Mouse (Mus musculus) thymus, postnatal 25 days (tissue): ENCODE results near the gene Als2cr12.
"Not testable (repeated sequence)": the region's sequence is repeated elsewhere in the genome, so short reads cannot be mapped to it uniquely, and the experiment has no call there.

Source experiments
- DNase-seq: peaks from one replicate; pipeline ENCODE4 v3.0.0; 2022

Gene Als2cr12

DNA sequence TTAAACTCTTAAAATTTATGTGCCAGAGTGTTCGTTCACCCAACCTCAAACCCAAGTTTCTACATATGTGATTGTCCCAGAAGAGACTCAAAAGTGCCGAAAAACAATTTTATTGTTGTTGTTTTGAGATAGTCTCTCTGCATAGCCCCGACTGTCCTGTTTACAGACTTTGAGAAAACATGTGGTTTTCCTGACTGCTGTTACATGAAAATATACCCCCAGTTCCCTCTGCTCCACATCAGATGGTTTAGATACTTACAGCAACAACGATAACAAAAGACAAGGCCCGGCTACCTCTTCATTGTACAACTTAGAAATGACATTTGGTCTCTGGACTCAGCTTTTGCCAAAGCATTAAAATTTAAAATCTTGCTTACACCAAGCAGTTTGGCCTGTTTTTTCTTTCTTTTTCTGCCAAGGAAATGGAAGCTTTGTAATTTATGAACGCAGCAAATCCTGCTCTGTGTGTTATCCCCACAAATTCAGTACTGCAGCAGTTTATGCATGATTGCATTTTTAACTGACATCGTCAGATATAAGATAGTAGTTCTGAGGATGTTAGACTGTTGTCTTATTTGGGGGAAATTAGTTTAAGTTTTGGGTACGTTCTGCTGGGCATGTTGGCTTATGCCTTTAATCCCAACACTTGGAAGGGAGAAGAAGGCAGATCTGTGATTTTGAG, 21.9 kb upstream of the Als2cr12 start:
- DNase-seq, result no peak

DNA sequence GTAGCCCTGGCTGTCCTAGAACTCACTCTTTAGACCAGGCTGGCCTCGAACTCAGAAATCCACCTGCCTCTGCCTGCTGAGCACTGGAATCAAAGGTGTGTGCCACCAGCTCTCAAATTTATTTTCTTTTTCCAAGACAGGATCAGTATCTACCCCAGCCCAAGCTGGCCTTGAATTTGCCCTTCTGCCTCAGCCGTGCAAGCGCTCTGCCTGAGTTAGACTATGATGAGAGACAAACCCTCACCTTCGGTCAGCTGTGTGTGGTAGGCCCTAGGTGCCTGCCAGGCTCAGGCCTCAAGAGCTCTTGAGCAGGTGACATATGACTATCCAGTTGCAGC, 21.1 kb upstream of the Als2cr12 start:
- no peak for DNase-seq

DNA sequence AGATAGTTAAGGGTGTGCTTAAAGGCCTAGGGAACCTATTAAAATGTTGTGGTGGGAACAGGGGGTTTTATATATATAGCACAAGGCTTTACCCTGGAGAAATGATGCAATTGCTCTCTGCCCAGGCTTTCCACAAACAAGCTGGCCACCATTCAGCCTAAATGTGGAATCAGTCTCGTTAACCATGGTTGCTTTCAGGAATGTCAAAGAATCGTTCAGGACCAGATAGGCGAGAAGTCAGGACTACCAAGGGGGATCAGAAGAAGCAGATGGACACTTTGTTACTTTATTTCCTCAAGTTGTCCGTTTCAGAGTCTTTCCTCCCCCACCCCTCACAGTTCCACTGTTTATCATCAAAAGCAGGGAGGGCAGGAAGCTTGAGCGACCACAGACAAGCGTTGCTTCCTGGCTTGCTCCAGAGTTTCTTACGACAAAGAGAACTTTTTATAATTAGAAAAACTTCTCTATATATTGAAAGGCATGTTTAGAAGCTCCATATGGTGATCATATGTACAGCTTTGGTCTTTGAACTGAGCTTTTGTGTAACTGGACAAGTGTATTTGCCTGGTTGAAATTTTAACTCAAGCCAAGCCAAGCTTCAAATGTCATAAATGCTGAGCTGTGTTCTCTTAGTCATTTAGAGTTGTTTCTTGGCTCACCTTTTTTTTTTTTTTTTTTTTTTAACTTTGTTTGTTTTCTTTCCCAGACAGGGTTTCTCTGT, 20.5 kb upstream of the Als2cr12 start:
- DNase-seq, result peak; percentile 44

DNA sequence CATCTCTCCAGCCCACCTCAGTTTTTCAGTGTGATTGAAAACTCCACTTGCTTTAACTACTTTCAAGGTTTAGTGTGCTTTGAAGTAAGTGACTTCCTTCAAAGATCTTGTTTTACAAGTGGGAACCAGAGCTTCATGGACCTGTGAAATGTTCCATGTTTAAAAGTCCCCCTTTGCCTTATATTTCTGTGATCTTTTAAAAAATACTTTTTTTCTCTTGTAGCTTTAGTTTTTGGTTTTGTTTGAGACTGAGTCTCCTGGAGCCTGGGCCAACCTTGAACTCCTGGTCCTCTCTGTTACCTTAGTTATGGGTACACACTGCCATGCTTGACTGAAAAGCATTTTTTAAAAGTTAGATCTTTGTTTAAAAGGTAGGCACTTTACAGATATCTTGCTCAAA, 19.7 kb upstream of the Als2cr12 start:
- no peak for DNase-seq

DNA sequence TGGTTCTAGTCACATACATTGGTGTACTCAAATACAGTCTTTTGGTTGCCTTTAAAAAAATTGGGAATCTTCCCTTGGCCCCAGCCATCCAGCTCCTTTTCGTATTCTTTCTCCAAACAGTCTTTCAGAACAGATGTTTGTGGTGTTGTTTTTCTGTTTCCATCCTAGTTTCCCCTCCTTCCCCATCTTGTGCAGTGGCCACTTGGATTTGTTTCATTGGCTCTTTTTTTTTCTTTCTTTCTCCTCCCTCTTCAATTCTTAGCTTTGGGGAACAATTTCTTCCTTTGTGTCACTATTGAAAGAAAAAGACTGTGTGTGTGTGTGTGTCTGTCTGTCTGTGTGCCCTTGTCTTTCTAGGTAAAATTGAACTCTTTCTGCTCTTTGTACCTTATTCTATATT, 18.6 kb upstream of the Als2cr12 start:
- DNase-seq, result no peak

DNA sequence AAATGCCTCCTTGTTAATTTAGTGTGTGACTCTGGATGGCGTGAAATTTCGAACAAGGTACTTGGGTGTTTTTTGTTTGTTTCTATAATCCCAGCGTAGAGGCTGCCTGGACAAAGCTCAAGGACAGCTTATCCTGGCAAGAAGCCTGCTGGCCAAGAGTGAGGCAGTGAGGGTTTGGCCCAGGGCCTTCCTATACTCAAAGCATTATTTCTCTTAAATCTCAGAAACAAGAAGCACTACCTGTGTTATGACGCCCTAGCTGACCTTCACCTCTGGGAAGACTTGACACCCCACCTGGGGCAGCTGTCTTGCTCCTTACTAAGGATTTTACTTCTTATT, 18.1 kb upstream of the Als2cr12 start:
- no peak for DNase-seq

DNA sequence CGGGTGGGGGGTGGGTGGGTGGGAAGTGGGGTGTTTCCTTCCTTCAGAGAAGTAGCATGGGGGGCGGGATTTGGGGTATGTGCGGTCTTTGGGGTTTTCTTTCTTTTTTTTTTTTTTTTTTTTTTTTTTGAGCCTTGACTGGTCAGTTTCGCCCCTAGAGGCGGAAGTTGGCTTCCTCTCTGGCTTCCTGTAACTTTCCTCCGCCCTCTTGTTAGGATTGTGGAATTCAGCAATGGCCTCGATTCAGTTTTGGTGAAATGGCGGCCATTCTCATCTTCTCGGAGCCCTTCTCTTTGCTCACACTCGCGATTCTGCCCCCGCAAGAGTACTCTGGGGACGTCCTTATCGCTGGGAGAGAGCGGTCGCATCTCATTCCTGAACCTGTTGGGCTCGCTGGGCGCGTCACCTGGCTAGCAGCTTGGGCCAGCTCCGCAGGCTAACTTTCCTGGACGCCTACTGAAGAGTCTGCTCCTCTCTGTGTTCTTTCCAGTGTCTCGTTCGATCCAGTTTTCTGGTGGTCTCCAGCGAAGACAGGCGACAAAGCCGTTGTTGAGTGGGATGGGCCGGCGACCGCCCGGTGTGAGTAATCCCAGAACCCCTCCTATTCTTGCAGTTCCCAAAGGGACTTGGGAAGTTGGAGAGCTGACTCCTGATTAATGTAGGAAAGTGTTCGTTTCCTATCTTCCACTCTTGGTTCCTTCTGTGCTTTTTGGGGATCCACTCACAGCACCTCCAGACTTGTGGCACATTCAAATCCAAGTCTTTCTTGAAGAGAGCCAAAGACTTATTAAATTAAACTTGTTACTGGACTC, 17.5 kb upstream of the Als2cr12 start:
- peak; percentile 61 for DNase-seq

DNA sequence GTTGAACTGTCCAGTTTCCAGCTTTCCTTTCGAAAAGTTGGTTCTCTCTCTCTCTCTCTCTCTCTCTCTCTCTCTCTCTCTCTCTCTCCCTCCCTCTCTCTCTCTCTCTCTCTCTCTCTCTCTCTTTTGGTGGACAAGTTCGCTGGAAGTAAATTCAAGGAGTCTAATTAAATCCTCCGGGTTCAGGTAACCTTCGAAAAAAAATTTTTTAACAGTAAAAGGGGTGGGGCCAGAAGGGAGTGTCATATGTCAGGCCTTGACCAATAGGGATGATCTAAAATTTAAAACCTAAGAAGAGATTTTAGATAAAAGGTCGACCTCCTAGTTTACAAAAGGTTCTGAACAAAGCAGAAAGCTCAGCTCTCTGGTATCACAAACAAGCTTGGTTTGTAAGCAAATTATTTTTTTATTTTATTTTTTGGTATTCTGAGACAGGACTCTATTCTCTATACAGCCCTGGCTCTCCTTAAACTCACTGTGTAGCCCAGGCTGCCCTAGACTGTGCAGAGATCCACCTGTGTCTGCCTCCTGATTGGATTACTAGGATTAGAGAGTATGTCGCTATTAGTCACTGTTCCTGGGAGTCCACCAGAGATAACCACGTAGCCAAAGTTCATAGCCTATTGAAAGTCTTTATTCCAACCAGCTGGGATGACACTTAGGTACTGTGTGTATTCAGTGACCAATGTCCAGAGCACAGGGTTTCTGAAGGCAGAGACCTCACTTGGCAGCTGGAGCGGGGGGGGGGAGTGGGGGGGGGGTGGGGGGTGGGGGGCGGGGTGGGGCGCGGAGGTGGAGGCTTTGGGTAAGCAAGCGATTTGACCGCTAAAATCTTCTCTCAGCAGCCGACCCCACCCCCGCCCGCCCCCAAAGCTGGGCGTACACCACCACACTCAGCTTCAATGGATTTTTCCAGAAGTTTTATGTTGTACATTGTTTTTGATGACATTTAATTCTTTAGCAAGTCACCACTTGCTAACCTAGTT, 16.6 kb upstream of the Als2cr12 start:
- peak; percentile 70 for DNase-seq

DNA sequence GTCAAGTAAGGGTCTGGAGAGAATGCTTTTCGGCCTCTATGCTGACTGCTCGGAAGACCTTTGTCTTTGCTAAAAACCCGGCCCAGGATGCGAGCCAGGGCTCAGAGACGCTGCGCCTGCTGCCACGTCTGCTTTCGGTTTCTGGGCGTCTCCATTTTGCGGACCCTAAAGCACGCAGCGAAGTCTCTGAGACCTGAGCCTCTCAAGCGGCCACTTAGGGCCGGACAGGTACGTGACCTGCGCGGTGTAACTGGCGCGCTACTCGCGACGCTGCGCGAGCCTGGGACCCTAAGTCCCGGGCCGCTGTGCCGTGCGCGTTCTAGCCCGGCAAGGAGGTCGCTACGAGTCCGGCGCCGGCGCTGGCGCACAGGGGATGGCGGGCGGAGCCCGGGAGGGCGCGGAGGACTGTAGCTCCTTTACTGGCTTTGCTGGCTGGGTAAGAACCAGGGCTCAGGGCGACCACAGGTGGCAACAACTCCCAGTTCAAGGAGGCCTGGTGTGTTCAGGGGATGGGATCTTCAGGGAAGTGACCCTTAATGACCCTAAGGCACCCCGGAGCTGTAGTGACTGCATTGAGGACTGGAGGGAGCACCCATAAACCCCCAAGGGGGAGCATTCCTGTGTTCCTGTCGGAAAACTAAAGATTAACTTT, 15.7 kb upstream of the Als2cr12 start, which contains the start of gene Cflar:
Gene Cflar (plus strand): TSS at position 144 of the 652 bp plus-strand sequence.
- peak; percentile 82 for DNase-seq

DNA sequence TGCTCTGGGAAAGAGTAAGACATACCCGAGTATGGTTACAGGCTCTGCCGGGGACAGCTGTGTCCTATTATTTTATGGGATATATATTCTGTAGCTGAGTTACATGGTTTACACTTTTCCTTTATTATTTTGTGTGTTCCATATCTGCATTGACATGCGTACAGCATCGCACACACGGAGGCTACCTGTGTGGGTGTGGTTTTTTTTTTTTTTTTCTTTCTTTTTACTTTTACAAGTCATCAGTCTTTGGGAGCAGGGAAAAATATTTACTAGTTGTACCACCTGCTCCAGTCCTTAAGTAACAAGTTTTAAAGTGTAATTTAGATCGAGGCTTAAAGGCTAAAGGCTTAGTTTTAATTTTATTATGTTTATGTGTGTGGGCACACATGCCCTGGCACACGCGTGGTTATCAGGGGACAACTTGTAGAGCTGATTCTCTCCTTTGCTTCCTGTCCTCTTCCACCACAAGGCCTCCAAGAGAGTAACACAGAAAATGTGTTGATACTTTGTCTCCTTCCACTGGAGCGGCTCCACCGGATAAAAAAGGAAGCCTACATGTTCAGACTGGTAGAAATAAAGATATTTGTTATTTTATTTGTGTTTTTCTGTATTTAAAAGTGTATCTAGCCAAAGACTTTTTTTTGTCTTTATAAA, 15.0 kb upstream of the Als2cr12 start:
- no peak for DNase-seq

DNA sequence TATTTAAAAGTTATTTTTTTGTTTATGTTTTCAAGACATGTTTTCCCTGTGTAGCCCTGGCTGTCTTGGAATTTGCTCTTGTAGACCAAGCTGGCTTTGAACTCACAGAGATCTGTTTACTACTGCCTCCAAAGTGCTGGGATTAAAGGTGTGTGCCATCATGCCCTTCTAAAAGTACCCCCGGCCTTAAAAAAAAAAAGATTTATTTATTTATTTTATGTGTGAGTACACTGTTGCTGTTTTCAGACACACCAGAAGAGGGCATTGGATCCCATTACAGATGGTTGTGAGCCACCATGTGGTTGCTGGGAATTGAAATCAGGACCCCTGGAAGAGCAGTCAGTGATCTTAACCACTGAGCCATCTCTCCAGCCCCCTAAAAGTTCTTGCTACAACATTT, 14.3 kb upstream of the Als2cr12 start:
- DNase-seq, result not testable (repeated sequence)

DNA sequence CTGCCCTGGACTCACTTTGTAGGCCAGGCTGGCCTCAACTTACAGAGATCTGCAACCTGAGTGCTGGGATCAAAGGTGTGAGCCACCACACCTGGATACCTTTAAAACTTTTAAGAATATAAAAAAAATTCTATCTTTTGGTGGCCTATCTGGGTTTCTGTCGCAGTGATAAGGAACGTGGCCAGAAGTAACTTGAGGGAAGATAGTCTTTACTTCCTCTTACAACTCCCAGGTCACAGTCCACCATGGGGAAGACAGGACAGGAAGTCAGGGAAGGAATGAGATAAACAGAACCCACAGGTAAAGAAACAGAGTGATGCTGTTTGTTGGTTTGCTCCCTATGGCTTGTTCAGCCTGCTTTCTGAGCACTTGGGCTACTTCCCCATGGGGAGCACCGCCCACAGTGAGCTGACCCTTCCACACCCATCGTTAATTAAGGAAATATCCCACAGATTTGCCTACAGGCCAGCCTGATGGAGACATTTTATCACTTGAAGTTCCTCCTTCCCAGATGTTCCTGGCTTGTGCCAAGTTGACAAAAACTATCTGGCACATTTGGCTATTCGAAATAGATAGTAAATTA, 4.9 kb upstream of the Als2cr12 start:
- not testable (repeated sequence) for DNase-seq

DNA sequence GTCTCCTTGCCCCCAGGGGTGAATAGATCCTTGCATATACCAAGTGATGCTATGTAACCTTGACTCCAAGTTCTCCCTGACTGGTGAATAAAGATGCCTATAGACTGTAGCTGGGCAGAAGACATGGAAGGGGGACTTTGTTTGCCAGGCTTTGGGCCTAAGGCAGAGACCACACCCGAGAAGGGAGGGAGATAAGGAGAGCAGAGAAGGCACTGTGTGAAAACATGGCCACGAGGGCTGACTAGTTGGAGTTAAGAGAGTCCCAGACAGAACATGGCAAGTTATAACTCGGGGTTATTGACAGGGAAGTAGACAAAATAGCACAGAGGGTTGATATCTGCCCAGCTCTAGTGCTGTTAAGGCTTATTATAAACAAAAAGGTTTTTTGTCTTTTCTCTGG, 4.2 kb upstream of the Als2cr12 start:
- no peak for DNase-seq

DNA sequence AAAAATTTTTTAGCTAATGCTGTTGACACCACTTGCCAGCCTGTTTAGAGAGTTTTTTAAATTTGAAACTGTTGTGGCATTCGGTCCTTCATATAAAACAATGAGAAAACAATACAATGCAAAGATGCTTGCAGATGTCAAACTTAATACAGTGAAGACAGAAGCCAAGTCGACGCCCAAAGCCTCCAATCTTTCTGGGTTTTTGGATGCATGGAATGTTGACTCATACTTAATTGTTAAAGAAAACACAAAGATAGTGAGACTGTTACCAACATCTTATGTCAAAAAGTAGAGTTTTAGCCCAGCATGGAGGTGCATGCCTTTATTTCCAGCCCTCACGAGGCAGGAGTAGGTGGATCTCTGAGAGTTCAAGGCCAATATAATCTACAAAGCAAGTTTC, 3.0 kb upstream of the Als2cr12 start:
- DNase-seq, result no peak

DNA sequence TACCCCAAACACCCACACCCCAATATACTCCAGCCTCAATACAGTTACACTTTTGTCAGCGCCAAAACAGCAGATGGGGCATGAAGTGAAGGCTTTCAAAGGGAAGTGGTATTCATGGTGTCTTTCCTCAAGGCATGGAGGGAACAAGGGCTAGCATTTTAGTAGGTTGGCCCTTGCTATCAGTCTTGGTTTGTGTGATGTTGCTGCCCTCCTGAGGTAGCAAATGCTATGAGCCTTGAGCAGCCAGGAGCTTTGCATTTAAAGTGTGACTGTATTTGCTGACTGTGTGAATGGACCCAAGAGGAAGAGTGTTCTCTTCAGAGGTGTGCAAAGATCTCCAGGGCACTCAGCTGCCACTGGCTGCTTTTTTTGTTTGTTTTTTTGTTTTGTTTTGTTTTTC, 1.8 kb upstream of the Als2cr12 start:
- DNase-seq, result peak; percentile 31

DNA sequence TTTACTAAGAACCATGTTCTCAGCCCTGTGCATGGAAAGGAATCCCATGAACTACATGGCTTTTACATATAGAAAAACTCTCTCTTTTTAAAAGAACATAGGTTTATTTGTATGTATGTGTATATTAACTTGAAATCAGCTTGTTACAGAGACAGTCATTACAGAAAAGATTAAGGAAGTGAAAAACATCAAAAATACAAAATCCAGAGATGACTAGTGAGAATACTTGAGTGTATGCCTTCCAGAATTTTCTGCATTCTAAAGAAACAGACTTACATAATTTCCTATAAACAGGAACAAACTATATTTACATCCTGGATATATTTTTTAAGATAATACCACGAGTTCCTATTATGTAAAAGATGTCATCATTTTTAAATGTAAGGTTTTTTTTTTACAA, 2.1 kb downstream of the Als2cr12 start:
- DNase-seq, result no peak

DNA sequence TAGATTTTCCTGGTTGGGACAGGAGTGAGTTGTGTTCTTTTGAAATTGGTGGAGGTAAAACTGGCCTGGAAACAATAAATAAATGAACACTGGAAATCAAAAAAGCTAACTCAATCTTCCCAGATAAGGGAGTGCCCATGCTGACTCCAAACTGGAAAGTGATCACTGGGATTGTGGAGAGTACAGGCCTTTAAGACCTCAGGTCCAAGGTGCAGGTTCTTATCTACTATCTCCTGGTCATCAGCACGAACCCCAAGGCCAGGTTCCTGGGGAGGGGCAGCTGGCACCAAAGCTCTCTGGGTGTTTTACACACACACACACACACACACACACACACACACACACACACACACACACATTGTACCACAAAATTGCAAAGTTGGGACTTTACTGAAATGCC, 4.1 kb downstream of the Als2cr12 start:
- not testable (repeated sequence) for DNase-seq

DNA sequence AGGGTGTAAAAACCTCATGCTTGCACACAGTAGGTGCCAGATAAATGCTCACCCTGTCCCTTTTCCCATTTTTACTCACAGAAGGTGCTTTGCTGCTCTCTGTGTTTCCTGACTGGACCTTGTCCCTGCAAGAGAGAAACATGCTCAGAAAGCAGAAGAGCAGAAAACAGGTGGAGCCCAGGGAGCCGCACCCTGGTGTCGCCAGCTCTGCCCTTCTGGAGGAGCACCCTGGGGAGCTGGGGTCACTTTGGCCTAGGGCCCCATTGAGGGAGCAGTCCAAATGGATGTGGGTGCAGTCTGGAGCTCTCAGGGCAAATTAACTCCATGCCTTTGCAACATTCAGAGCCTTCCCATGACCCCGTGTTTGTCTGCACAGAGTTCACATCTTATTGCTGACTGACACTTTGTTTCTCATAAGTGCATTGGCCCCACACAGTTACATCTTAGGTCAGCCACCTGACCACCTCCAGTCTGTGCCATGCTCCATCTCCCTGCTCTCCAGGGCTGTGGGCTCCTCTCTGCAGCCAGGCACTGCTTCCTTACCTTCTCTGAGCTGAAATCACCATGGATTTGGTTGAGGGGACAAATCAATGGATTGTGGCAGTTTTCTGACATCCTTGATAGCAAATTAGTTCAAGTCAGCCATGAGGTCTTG, 4.8 kb downstream of the Als2cr12 start:
- DNase-seq, result not testable (repeated sequence)

DNA sequence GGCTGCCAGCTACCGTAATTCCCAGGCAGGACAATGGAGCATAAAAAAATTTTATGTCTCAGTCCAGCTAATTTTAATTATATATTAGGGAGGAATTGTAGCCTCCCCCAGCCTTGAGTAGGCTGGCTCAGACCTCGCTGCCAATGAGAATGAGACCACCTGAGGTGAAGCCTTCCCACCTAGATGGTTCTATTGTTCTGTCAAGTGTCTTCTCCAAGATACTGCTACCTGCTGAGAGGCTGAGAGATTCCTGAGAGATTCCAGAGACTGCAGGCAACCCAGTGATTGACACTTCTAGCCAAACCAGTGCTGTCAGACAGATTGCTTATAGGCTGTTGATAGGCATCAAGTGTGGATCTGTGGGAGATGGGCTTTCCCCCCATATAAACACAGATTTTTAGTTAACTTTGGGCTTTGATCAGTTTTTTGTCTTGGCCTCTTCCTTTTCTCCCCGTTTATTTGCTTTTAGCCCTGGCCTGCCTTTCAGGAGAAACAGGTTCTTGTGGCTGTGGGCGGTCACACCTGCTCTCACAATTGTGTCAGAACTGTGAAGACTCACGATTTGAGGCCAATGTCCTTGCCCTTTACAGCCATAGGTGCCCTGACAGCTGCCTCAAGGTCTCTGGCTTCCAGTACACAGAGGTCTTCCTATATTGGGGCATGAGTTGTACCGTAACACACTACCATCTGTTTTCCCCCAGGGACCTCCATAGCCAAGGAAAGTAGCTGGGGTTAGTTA, 5.6 kb downstream of the Als2cr12 start:
- DNase-seq, result no peak

DNA sequence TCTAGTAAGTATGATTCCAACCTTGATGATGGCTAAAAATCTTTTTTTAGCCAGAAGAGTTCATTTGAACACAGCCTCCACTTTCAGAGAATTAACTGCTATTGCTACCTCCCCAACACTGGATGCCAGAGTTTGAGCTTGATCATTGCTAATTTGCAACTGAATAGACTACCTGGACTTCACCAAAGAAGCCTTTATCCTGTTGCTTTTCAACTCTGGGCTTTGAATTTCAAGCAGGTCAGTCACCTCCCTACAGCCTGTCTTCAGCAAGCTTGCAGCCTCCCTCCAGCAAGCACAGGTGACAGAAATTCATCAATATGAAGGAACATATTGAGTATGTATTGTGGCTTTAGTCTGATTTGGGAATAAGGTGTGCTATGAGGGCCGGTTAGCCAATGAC, 6.4 kb downstream of the Als2cr12 start:
- DNase-seq, result no peak
